Mouse (Mus musculus) testis, postnatal 14 days (tissue): Measurements from ENCODE around the gene Tmem144.

Source experiments
- DNase-seq: peaks from one replicate; pipeline ENCODE4 v3.0.0; 2021; ENCODE audit warnings: low spot score

Tmem144 gene

GRCm38 (mm10) chr3:79852654-79853166 lies at the start of gene Tmem144:
Gene Tmem144, minus strand, starts transcription at chr3:79852773.
- DNase-seq = peak; percentile 16

- no peak for DNase-seq
Observed at GRCm38 (mm10) chr3:79901734-79902133, 49.2 kb upstream of the Tmem144 start.

DNA sequence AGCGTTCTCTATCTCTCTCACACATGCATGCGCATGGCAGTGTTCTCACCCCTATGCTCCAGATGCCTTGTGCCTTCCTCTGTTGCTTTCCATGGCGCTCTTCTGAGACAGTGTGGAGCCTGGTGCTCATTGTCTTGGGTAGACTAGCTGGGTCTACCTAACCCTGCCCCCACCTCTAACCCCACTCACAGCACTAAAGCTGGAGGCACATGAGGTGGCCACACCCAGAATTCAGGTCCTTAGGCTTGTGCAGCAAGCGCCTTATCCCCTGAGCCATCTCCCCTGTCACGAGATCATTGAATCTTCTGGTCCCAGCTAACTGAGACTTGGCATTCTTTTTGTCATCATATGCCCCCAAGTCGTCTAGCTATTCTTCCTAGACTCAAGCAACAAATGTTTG lies 48.7 kb upstream of the Tmem144 start:
- no peak for DNase-seq

DNA sequence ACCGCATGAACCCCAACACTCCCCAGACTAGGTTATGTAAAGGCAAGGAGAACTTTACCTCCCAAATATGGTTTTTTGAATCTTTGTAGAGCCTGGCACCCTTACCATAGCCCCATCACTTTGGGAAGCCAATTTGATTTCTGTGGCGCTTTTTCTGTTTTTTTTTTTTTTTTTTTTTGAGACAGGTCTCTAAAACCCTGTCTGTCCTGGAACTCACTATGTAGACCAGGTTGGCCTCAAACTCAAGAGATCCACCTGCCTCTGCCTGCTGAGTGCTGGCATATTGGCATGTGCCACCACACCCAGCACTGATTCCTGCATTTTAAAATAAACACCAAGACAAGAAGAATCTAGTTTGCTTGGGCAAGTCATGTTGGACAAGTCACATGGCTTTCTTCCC lies 47.9 kb upstream of the Tmem144 start:
- no peak for DNase-seq

DNA sequence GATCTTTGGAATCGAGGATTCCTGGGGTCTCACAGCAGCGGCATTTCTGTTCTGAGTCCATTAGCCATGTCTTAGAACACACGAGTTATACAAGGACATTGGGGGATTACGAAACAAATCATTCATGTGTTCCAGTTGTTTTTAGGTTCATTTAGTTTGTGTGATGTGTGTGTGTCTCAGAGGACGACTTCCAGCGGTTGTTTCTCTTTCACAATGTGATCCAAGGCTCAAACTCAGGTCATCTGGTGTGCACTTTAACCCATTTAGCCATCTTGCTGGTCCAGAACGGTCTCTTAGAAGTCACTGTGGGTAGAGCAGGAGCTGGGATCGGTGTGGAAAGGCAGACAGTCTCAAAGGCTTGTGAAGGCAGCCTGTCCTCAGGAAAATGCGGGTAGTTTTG lies 47.3 kb upstream of the Tmem144 start:
- no peak for DNase-seq

GRCm38 (mm10) chr3:79898514-79898913 lies 45.9 kb upstream of the Tmem144 start:
- no peak for DNase-seq

GRCm38 (mm10) chr3:79897534-79898370 lies 45.2 kb upstream of the Tmem144 start:
- peak; percentile 54 for DNase-seq

GRCm38 (mm10) chr3:79887966-79888365 lies 35.4 kb upstream of the Tmem144 start:
- no peak for DNase-seq

DNA sequence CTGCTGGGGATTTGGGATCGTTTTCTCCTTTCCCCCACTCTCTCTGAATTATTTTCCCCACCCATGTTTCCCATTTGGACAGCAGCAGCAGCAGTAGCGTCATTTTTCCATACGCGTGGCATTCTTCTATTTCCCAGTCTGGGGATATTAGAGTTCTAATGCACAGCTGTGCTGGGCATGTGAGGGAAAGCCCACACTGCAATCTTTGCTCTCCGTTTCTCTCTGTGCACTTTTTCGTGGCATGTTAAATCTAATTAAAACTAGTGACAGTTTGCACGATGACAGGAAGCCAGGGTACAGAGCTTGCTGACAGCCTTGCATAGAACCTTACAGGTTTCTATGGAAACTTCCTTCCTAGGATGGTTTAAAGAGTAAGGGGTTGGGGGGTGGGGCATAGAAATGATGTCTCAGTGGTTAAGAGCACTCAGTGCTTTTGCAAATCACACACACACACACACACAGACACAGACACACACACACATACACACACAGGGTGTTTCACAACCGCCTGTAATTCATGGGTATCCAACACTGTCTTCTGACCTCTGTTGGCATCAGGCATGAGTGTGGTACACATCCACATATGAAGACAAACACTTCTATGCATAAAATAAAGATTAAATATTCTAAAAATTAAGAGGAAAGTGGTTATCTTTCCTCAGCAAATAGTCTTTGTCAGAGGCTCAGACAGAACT lies 34.7 kb upstream of the Tmem144 start:
- no peak for DNase-seq

GRCm38 (mm10) chr3:79886357-79887091 lies 34.0 kb upstream of the Tmem144 start:
- peak; percentile 14 for DNase-seq

DNA sequence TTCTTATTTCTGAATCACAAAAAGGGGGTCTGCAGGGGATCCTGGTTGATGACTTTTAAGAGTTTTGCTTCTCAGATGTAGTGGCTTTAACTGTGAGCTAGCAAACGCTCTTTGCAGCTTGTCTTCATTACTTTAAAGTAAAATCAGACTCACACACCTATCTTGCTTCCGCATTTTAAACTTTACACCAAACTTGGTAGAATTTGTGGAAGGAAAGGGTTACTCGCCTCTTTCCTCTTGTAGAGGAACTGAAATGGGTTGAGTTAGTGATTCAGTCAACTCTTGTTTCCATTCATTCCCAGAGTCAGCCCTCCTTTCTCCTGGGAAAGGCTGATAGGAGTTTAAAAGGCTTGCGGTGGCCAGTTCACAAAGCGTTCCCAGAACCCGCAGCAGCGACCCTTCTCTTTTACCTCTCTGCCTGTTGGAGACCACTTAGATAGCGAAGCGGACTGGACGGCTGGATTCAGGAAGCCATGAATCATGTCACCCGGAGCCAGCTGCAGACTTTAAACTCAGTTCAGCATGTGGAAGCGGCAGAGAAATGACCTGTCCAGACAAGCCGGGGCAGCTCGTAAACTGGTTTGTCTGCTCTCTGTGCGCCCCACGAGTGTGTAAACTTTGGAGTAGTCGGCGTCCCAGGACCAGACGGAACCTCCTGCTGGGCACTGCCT lies 33.2 kb upstream of the Tmem144 start:
- DNase-seq = peak; percentile 39

GRCm38 (mm10) chr3:79884761-79885189 lies 32.2 kb upstream of the Tmem144 start:
- peak; percentile 23 for DNase-seq

DNA sequence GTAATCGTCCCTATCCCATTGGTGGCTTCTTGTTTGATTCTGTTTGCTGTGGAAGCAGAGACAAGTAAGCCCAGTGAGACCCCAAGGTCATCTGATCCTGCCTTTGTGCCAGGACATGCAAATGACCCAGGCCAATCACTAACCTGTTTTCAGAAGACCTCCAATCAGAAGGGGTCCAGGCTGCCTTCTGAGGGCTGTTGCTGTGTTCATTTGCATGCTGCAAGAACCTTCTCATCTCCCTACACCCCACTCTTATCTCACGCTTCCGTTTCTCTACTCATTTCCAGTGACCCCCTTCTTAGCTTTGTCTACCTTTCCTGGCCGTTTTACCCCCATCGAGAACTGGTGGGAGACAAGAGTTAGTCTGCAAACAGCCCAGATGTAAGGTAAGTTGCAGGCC lies 31.7 kb upstream of the Tmem144 start, which contains the start of gene Fam198b:
Fam198b (plus strand) TSS at position 229 of the 400 bp plus-strand sequence.
- no peak for DNase-seq

DNA sequence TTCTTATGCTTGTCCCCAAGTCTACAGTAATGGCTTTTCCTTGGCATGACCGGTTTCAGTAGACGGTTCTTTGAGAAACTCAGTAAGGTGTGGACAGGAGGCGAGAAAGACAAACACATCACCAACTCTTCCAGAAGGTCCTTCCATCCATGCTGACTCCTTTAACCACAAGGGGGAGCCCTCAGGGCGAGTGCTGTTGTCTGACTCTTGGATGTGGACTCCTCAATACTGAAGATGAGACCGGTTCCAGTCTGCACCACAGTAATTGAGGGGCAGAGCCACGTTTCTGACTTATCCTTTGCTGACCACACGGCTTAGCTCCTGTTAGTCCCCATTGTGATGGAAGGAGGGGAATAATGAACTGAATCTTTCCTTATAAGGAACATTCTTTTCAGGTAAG lies 30.5 kb upstream of the Tmem144 start:
- peak; percentile 55 for DNase-seq

DNA sequence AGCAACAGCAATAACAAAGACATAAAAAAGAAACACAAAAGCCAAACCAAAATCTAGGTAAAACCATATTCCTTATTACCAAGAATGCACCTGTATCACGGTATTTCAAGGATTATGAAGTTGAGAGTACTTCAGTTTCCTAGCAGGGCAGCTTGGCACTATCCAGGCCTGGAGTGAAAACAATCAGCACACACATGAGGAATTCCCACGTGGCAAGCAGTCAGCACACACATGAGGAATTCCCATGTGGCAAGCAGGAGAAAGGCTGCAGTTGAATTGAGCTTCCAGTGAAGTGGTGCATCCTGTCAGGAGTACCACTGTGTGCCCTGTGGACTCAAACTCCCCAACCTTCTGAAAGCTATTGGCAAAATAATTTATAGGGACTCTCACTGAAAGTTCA lies 29.1 kb upstream of the Tmem144 start:
- no peak for DNase-seq

- no peak for DNase-seq
Observed at GRCm38 (mm10) chr3:79879246-79879645, 26.7 kb upstream of the Tmem144 start.

- no peak for DNase-seq
Observed at GRCm38 (mm10) chr3:79878350-79878749, 25.8 kb upstream of the Tmem144 start.

GRCm38 (mm10) chr3:79875471-79875870 lies 22.9 kb upstream of the Tmem144 start:
- no peak for DNase-seq

DNA sequence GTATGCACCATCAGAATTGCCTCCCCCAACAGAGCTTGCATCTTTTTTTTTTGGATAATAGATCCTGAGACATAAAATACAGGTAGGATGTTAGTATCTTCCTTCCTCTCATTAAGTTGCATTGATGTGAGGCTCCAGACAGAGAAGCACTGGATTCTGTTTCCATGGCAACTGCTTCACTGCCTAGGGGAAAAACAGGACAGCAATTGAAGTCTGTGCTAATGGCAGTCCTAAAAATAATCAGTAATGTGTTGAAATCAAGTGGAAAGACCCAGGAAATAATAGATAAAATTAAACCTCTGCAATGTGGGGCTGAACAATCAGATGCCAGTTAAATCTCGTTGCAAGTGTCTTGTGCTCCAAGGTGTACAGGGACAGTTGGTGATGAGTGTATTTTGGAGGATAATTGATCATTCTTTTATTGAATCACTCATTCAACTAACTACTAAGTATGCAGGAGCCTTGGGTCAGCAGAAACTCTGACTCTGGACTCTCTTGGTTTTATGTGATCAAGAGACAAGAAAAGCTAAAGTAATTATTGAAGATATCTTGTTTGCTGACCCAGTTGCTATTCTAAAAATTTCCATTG lies 14.6 kb upstream of the Tmem144 start:
- no peak for DNase-seq

DNA sequence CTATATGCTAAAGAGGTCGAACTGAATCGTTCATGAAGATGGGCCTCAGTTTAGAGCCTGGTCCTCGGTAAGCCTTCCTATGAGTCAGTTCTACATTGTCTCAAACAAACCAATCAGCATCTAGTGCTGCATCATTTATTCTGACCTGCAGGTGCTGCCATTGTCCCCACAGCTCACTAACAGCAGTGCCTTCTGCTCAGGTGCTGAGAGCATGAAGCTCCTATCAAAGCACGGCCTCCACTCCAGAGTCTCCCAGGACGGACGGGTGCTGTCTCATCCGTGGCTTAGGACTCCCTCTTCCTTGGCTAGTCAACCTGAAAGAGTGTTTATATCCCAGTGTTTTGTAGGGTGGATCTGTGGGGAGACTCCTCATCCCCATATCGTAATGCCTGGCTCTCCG lies 14.0 kb upstream of the Tmem144 start:
- DNase-seq = no peak

GRCm38 (mm10) chr3:79866089-79866488 lies 13.5 kb upstream of the Tmem144 start:
- DNase-seq = no peak
